Mouse (Mus musculus) brain, embryonic 14.5 days (tissue): ENCODE data around the gene Stk24.

ENCODE experiments used
- CTCF ChIP-seq: fragments of 200-500 bp; IDR thresholded peaks from 2 replicates; pipeline ENCODE4 v1.5.1; 2012; ENCODE audit warnings: inconsistent platforms, mild to moderate bottlenecking, moderate library complexity, borderline replicate concordance; ENCODE audit not compliant: insufficient read depth, insufficient read length; ENCODE audit errors: extremely low read depth
- POLR2A ChIP-seq: fragments of 200-500 bp; IDR thresholded peaks from 2 replicates; pipeline ENCODE4 v1.6.1; 2012; ENCODE audit warnings: mild to moderate bottlenecking, inconsistent platforms, borderline replicate concordance; ENCODE audit not compliant: poor library complexity, insufficient read depth, insufficient read length, severe bottlenecking; ENCODE audit errors: extremely low read depth

- TF ChIP-seq CTCF, result no peak
- TF ChIP-seq POLR2A, result no peak
Observed at GRCm38 (mm10) chr14:121405120-121405519, 25.3 kb upstream of the Stk24 start.
